Mouse (Mus musculus): ENCODE measurements around the gene Lexm.

GRCm38 (mm10) chr4:106614180-106614797, 2.8 kb downstream of the Lexm start:
- TF ChIP-seq POLR2A (IDR thresholded peaks at IDR 0.05; ENCODE audit: insufficient read depth, low read depth, low read length), result no peak
- TF ChIP-seq CTCF (IDR thresholded peaks at IDR 0.05; ENCODE audit: insufficient read depth, low read depth, low read length), result peak; percentile 96

Measured in olfactory bulb, adult 2 months (tissue).